Comparison of ENCODE assay signal across 8 mouse cellular contexts in genomic region chr15:10177083-10177482, GRCm38 (mm10). TPM values are rescaled to one million over a fixed set of nuclear protein-coding genes. Genes with fewer than 3 reads are reported as not detected.
DNase-seq lines count a peak whose midpoint lies in the region; ATAC-seq and TF ChIP-seq lines count a peak whose summit lies in the region.

Gene Prlr (plus strand): TSS chr15:10177238.

- DNase-seq in layer of hippocampus, adult 2 months (ENCODE audit: low spot score in 2 of 2): no peak
- no peak for DNase-seq in layer of hippocampus, postnatal 10 days (ENCODE audit: low spot score in 2 of 2)
- DNase-seq in embryo, embryonic 10 days (ENCODE audit: low spot score): peak; percentile 38
- DNase-seq in hindbrain, postnatal 0 days (ENCODE audit: low spot score): peak; percentile 16
- no peak for DNase-seq in ovary, postnatal 10 days (ENCODE audit: low spot score)
- DNase-seq in cerebellum, adult 11-12 months: no peak
- DNase-seq in thymus, postnatal 25 days: no peak

- no peaks in the 10 kb centered on the region for H3K36me3 ChIP-seq in hindbrain, postnatal 0 days (ENCODE audit: insufficient read depth, low read length)
- no peaks in the 10 kb centered on the region for H3K36me3 ChIP-seq in neural tube, embryonic 14.5 days (ENCODE audit: control insufficient read depth, insufficient read depth, low read length)

- H3K4me3 ChIP-seq in layer of hippocampus, adult 2 months: peak within 1 kb of the TSS; percentile 45
- peak within 1 kb of the TSS; percentile 40 for H3K4me3 ChIP-seq in hindbrain, postnatal 0 days (ENCODE audit: low read length)
- peak within 1 kb of the TSS; percentile 30 for H3K4me3 ChIP-seq in neural tube, embryonic 14.5 days (ENCODE audit: low read depth, low read length)

- ATAC-seq in hindbrain, postnatal 0 days: no peak
- no peak for ATAC-seq in neural tube, embryonic 14.5 days (ENCODE audit: low read depth)

- H3K9me3 ChIP-seq in hindbrain, postnatal 0 days (ENCODE audit: low read length): no peaks in the 10 kb centered on the region
- no peaks in the 10 kb centered on the region for H3K9me3 ChIP-seq in neural tube, embryonic 14.5 days (ENCODE audit: control insufficient read depth, low read length)

- 2% methylated on average over 9 of the region's 9 CpGs for WGBS in hindbrain, postnatal 0 days
- 6% methylated on average over 9 of the region's 9 CpGs for WGBS in neural tube, embryonic 14.5 days

- no peak for TF ChIP-seq CTCF in layer of hippocampus, adult 2 months (conservative IDR thresholded peaks at IDR 0.05)
- no peak for TF ChIP-seq CTCF in hindbrain, postnatal 0 days (IDR thresholded peaks at IDR 0.05; ENCODE audit: low read depth)

- H3K4me2 ChIP-seq in hindbrain, postnatal 0 days (ENCODE audit: low read depth, low read length): peak within 1 kb of the TSS; percentile 78
- H3K4me2 ChIP-seq in neural tube, embryonic 14.5 days (ENCODE audit: low read depth, low read length): peak within 1 kb of the TSS; percentile 65

- H3K27ac ChIP-seq in layer of hippocampus, adult 2 months: no peak within 1 kb of the TSS
- no peak within 1 kb of the TSS; the same call in 1 of the 2 replicates for H3K27ac ChIP-seq in hindbrain, postnatal 0 days
- no peak within 1 kb of the TSS for H3K27ac ChIP-seq in neural tube, embryonic 14.5 days (ENCODE audit: low read depth, low read length)

- H3K4me1 ChIP-seq in hindbrain, postnatal 0 days (ENCODE audit: insufficient read depth, low read length): no peaks in the 10 kb centered on the region
- no peaks in the 10 kb centered on the region; the same call in 1 of the 2 replicates for H3K4me1 ChIP-seq in neural tube, embryonic 14.5 days (ENCODE audit: control insufficient read depth, insufficient read depth, low read length)

- peak within 1 kb of the TSS; percentile 43 for H3K9ac ChIP-seq in hindbrain, postnatal 0 days (replicated peaks; ENCODE audit: low read length)
- peak within 1 kb of the TSS; percentile 4; the same call in 1 of the 2 replicates for H3K9ac ChIP-seq in neural tube, embryonic 14.5 days (replicated peaks; ENCODE audit: low read depth, low read length)

- no peaks in the 10 kb centered on the region for H3K27me3 ChIP-seq in hindbrain, postnatal 0 days (ENCODE audit: insufficient read depth, low read length)
- no peaks in the 10 kb centered on the region for H3K27me3 ChIP-seq in neural tube, embryonic 14.5 days (ENCODE audit: control insufficient read depth, insufficient read depth, low read length)

RNA-seq across cellular contexts. Expression of gene Prlr, which starts in this region (rescaled TPM):
- 1 to 10 TPM; 3.5 to 4.3 TPM for total RNA-seq in layer of hippocampus, adult 2 months (2021)
- total RNA-seq in layer of hippocampus, postnatal 10 days (2021): 1 to 10 TPM; 4.0 to 4.4 TPM
- total RNA-seq in hindbrain, postnatal 0 days (2014; rRNA removed): 1.9 and 2.4 TPM in 2 replicates
- polyA plus RNA-seq in hindbrain, postnatal 0 days (2015; fragmentation: Nextera tagmentation; extraction: Ambion mirVana): 3.1 and 3.4 TPM in 2 replicates
- 2.5 and 3.8 TPM in 2 replicates for polyA plus RNA-seq in neural tube, embryonic 14.5 days (2014; fragmentation: Nextera tagmentation; extraction: Ambion mirVana)

Comparison
In these comparisons a context has a peak if more than half of its experiments do, and no peak if none do; other contexts are left out.
1. DNase-seq: peak in embryo, embryonic 10 days (single experiment) and hindbrain, postnatal 0 days (single experiment); none in layer of hippocampus, adult 2 months (0 of 2), layer of hippocampus, postnatal 10 days (0 of 2), ovary, postnatal 10 days (single experiment), cerebellum, adult 11-12 months (single experiment) and thymus, postnatal 25 days (single experiment).
2. Peak in every context shown above with its lines, with median percentiles within 50 percentile points of each other: H3K4me3 ChIP-seq.